Mouse (Mus musculus): ENCODE measurements at regions not wholly inside any gene's neighbourhood (a gene's known extent, or its start where the extent isn't known, plus 50 kb on each side); places are given as distances from the start of the nearest gene placed in this dataset.

DNA sequence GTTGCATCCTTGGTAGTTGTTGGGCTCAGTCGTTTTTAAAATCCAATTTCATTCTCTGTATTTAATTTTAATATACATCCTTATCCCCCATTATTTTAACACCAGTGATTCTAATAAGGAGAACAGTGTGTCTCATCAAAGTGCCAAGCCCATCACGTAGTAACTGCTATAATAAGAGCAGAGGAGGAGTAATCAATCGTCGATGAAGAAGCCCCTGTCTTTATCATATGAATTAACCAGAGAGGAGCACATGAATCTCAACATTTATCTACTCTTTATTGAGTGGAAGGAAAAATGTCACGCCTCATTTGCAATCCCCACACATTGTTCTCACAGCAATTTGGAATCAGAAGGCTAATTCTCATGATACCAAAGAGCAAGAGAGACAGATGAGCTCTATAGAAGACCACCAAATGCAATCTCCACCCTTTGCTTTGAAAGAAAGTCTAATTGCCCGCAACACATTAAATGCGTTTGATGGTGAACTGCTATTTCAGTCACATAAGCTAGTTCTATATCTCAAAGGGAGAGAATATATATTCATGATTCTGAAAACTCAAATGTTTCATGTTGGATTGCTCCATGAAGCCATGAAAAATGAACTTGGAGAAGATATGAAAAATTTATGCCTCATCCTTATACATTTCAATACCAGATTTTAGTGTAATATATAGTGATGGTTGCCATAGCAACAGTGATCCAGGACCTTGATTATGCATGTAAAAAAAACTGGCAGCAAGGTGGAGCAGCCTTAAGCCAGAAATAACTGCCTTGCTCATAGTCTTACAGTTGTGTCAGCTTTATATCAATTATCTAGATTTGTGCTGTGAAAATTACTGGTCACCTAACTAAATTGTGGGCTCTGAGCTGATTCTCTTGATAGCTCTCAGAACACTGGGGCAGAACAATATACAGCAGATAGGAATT, 244.2 kb downstream of the Tmsb4x start:
- DNase-seq = no peak

DNA sequence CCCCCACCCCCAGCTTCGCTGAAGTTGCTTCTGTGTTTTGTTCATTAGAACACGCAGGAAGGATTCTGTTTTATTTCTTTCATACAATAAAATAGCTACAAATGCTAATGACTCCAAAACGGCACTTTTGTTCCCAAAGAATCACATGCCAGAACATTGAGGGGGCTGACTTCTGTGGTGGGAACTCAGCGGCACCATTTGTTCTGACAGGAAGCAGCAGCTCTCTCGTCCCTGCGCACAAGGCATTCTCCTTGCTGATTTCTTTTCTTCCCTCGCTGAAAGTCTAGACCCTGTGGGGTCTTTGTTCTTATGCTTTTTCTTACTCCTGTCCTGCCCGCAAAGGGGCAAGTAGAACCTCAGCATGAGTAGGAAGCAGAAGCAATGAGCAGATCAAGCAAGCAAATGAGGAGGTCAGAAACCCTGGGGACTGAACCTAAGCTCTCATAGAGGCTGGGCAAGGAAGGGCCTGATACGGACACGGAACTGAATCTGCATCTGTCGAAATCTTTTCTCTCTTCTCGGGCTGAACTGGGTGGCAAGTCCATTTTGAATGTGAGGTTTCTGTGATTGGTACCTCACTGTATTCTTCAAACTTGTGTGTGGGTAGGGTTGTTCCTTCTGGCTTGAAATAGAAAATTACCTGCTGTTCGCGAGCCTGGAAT, 256.5 kb downstream of the Tmsb4x start:
- DNase-seq = no peak

DNA sequence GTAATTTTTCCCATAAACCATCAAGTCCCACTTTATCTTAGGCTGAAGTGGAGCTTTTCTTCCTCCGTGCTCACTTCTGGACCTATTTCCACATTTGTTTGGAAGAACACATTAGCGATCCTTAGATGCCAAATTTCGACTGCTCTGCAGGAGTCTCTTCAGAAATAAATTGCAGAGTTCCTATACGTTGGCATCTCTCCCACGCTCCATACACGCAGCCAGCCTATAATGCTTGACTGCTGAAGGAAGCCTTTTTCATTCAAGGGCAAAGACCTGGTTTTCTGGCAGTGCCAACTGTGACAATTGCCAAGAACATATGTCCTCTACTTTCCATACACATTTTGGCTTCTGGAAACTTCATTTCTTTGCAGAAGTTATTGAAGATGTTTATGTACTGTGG, 258.1 kb downstream of the Tmsb4x start:
- DNase-seq = no peak

DNA sequence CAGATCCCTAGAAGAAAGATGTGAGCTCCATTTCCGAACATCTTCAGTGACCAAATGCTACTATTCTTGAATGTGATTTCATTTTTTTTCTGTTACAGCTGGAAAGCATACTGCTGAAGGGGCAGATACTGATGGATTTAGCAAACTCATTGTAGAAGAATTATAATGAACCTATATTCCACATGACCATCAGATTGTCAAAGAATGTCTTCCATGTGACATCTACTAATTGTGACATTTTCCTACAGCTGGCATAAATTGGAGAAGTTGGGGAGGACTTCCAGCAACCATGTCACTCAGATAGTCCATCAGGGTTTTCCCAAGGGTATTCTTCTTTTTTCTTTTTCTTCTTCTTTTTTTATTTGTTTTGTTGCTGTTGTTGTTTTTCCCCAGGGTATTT, 263.2 kb downstream of the Tmsb4x start:
- DNase-seq = no peak

DNA sequence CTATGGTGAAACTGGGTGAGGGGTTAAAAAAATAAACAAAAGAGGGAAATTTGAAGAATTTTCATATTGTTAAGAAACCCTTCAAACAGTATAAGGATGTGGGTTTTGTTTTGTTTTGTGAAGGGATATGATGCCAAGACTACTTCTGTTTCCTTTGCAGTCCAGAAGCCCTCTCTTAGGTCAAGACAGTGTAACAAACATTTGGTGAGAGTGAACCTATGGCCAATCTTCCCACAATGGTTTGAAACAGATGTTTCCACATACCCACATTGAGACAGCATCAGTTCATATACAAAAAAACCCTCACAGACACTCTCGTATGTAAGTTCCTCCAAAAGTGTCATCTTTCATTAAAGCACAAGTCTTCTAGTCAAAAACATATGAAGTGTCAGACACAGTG, 263.6 kb downstream of the Tmsb4x start:
- no peak for DNase-seq

DNA sequence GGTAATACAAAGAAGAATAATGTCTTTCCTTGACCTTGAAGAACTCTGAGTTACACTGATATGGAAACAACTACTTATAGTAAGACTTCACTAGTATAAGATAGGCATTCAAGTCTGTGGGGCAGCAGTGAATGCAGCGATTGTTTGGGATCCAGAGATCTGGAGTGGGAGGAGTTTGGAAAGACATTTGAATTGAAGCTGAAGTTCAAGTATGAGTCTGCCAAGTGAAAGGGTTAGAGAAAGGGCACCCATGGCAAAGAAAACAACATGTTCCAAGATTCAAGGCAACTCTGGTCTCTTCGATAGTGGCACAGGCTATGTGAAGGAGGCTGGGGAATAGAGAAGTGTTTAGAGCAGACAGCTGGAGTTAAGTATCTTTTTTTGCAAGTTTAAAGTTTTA, 275.3 kb downstream of the Tmsb4x start:
- DNase-seq = peak; percentile 9

DNA sequence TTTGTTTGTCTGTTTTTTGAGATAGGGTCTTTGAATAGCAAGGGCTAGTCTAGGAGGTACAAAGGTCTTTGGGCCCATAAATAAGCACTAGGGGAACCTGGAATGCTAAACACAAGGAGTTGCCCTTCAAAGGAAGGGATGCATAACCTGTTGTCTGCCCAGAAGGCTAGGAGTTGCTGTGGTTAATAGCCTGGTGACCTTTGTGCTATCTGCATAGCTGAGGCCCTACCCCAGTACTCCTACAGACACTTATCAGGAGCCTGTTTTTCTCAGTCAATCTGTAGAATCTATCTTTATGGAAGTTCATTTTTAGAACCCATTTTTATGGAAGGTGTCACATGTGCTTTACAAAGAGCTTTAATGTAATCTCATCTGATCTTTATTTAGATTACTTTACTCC, 276.6 kb downstream of the Tmsb4x start:
- no peak for DNase-seq

DNA sequence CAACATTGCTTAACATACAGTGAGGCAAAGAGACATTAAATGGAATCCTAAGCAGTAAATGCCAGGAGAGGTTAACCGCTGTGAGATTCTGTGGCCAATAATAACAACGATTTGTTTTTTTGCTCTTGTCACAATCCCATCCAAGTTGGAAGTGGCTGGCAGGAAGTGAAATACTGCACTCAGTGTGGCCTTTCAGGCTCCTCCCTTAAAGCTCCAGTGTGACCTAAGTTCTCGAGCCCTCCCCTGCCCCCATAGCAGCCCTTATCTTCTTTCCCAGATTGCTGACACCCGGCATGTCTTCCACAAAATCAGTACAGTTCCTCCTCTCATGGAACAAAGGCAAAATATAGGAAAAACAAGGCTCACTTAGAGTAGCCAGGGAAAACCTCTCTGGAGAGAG, 278.1 kb downstream of the Tmsb4x start:
- DNase-seq = peak; percentile 54

DNA sequence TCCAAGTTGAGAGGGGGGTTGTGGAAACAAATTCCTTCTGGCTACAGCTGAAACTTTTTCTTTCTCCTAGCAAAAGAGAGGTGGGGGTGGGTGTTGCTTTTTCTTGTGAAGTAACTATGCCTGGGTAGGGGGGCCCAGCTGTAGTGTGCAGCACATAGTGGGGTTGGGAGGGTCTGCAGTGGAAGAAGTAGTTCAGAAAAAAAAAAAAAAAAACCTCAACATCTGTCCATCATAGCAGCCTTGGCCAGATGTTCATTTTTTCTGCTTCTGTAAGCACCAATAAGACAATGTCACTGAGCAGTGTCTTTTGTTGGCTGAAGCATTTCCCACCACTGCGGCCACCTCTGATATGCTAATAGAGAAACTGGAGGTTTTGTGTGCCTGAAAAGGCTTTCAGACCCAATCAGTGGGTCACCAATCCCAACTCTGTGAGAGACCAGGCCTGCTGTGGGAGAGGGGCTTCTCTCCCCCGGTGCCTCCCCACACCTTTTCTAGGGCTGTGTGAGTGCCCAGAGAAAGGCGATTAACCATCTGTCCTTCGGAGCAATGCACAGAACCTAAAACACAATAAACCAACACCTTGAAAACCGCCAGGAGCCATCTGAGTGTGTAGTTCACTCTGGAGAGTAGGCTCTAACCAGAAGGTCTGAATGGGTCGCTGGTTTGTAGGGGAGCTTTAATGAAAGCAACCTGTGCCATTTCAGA, 279.2 kb downstream of the Tmsb4x start:
- DNase-seq = no peak

DNA sequence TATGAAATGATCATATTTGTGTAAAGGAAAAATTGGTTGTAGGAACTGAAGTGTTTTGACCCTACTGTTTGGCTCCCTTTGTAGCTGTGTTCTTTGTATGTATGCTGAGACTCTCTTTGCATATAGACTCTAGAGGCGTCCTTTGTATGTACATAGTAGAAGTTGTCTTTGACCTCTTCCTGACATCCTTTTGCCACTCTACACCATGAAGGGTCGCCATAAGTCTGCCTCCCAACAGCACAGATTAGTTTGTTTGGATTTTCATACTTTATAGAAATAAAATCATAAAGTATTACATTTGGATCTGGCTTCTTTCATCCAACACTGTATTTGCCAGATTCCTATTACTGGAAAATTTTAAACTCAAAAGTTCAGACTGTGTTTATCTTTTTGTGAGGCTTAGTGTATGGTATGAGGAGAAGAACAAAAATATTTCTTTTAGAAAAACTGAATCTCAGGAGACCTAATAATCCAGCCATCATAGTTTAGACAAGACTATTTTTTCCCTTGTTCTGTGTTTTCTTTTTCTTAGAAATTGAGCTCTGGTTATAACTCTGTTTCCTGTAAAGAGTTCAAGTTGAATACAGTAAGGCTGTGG, 293.7 kb downstream of the Tmsb4x start:
- no peak for DNase-seq

DNA sequence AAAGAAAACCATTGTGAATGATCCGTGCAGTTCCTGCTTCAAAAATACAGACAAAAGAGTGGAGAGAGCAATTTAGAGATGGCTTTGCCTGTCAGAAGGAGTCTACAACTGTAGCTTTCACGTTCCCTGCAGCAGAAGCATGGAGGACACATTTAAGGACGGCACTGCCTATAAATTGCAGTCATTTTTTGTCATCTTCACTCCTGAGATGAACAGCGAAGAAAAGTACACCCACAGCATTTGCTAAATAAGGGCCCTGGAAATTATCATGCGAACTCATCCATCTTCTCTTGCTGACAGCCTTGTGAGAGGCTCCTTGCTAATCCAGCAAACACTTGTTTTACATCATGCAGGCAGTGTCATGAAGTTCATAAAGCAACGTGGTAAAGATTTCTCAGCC, 302.5 kb downstream of the Tmsb4x start:
- DNase-seq = no peak

DNA sequence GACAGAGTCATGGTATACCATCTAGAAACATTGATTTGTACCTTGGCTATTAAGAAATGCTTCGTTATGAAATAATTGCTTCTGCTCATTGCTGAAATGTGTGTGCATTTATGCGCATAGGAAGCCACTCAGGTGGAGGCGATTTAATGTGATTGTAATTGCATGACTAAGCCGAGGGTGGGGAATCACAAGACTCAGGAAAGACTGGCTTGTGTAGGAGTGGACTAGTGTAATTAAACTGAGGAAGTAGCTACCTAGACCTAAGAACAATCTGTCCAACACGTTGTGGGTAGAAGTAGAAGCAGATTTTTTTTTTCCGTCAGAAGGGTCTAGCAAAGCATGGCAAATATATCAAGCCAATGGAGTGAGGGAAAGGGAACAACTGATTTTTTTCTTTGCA, 308.4 kb downstream of the Tmsb4x start:
- no peak for DNase-seq

DNA sequence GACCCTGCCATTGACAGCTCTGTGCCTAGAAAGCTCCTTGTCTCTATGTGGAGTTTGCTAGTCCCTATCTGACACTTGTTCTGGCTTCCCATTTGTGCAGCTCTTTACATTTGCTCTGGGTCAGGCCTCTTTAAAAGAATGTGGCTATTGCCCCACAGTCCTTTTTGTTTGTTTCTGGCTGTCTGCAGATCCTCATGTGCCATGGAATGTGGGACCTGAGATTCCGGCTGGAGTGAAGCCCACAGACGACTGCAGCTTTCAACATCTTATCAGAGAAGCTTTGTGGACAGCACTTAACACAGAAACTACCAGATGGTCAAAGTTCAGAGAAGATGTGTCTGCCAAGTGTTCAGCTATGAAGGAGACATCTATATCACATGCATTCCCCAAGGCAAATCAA, 309.7 kb upstream of the Egfl6 start:
- no peak for DNase-seq

DNA sequence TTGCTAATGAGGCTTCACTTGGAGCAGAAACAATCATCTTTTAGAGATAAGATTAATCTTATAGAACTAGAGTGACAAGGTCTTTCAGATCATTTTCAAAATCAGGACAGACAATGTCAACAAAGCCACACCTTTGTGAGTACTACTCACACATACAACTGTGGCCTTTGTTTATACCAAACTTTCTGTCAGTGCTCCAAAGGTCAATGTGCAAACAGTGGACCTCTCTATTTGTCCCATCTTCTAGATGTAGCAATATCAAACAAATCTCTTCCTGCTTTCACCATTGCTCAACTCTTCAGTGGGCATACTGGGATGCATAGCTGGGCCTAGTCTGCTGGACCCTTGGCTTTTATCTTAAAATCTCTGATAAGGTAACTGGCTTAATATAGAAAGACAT, 300.9 kb upstream of the Egfl6 start:
- DNase-seq = no peak

DNA sequence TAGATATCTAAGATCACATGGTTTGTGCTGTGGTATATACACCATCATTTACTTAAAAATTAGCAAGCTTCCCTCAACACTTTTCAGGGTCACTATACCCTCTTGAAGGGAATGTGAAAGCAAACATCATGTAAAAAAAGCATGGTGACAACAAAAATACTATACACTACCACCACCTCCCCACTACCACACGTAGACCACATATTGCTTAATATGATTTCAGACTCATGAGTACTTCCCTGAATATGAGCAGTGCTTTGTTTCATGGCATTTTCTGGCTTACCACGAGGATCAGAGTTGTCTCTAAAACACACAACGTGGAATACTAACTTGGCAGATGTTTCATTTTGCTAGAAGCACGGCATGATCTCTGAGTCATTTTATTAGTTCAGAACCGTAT, 284.0 kb upstream of the Egfl6 start:
- no peak for DNase-seq

DNA sequence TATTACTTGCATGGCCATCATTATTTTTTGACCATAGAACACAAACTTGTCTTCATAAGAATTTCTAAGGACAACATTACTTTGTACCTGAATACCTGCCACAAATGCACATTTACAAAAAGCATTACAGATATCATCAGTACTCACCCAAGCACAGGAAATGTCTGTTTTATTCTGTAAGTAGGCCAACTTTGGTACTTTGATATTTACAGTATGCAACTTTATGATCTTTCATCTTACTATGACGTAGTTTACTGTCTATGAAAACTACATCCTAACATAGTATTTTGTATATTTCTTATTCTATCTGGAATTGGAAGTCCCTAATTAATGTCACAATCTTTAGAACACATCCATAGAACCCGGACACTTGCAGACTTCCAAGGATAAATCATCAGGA, 282.2 kb upstream of the Egfl6 start:
- DNase-seq = no peak

All from kidney, adult 9 months (tissue).